Mouse (Mus musculus) spleen, adult 2 months (tissue): ENCODE measurements around the gene Bet1l.

ENCODE experiments used
- CTCF ChIP-seq: fragments of 200-500 bp; IDR thresholded peaks from 2 replicates; pipeline ENCODE4 v1.5.1; 2011; ENCODE audit warnings: mild to moderate bottlenecking, inconsistent platforms; ENCODE audit not compliant: insufficient read depth, insufficient read length, insufficient replicate concordance; ENCODE audit errors: extremely low read depth
- POLR2A ChIP-seq: fragments of 200-500 bp; IDR thresholded peaks from 2 replicates; pipeline ENCODE4 v1.6.1; 2011; ENCODE audit warnings: low read depth, low read length, inconsistent platforms

GRCm38 (mm10) chr7:140844905-140845665, 12.3 kb downstream of the Bet1l start, which contains the start of gene Scgb1c1:
- TF ChIP-seq CTCF (peak; percentile 96; the same call in 1 of the 2 replicates), POLR2A (no peak)
